Mouse (Mus musculus) embryonic facial prominence, embryonic 11.5 days (tissue): Measurements from ENCODE around the gene Elovl3. TPM values are rescaled to one million over a fixed set of nuclear protein-coding genes. Genes with fewer than 3 reads are reported as not detected.

Experiments used
- ATAC-seq: fragments of 200-750 bp; cut with Nextera tagmentation; replicated peaks from 2 replicates; pipeline ENCODE4 v1.8.0; 2017; ENCODE audit warnings: low read depth; ENCODE audit not compliant: insufficient number of reproducible peaks, low FRiP score, low TSS enrichment
- DNase-seq: peaks from one replicate; pipeline ENCODE4 v3.0.0-alpha.2; 2015; ENCODE audit warnings: low spot score
- H3K27ac ChIP-seq: fragments of 300-500 bp; sonication (generic); replicated peaks from 2 replicates; pipeline ENCODE4 v1.5.1; 2014; ENCODE audit warnings: mild to moderate bottlenecking, low read depth, low read length, control low read depth
- H3K27me3 ChIP-seq: fragments of 300-500 bp; sonication (generic); 2 replicates; pipeline ENCODE4 v1.6.1; 2014; ENCODE audit warnings: mild to moderate bottlenecking, low read length, moderate library complexity, mixed read lengths; ENCODE audit not compliant: control insufficient read depth, insufficient read depth
- H3K36me3 ChIP-seq: fragments of 300-500 bp; sonication (generic); replicated peaks from 2 replicates; pipeline ENCODE4 v1.6.1; 2014; ENCODE audit warnings: low read depth, mild to moderate bottlenecking, low read length, moderate library complexity, mixed read lengths; ENCODE audit not compliant: control insufficient read depth, insufficient read depth
- H3K4me1 ChIP-seq: fragments of 300-500 bp; sonication (generic); 2 replicates; pipeline ENCODE4 v1.6.1; 2014; ENCODE audit warnings: low read length, mixed read lengths; ENCODE audit not compliant: control insufficient read depth, insufficient read depth
- H3K4me2 ChIP-seq: fragments of 300-500 bp; sonication (generic); 2 replicates; pipeline ENCODE4 v1.6.1; 2014; ENCODE audit warnings: low read depth, mild to moderate bottlenecking, control low read depth, low read length, moderate library complexity
- H3K4me3 ChIP-seq: fragments of 300-500 bp; sonication (generic); 2 replicates; pipeline ENCODE4 v1.5.1; 2014; ENCODE audit warnings: low read depth, low read length, control low read depth
- H3K9ac ChIP-seq: fragments of 300-500 bp; sonication (generic); replicated peaks from 2 replicates; pipeline ENCODE4 v1.6.1; 2014; ENCODE audit warnings: mild to moderate bottlenecking, control low read depth, low read length
- H3K9me3 ChIP-seq: fragments of 300-500 bp; sonication (generic); replicated peaks from 2 replicates; pipeline ENCODE4 v1.6.1; 2016; ENCODE audit warnings: mild to moderate bottlenecking, low read length, inconsistent platforms, mixed read lengths; ENCODE audit not compliant: control insufficient read depth
- WGBS: fragments of 180-500 bp; shearing (Covaris S2); extraction: QIAGEN DNeasy Blood & Tissue Kit; methylation state at CpG from one replicate; pipeline ENCODE4 v1.1.7; 2014; 5-methylcytosine and 5-hydroxymethylcytosine counted together
- polyA plus RNA-seq: library from polyadenylated mRNA; unstranded; fragments of >200 nt; fragmentation: Nextera tagmentation; extraction: Ambion mirVana; gene quantifications from 2 replicates; pipeline ENCODE4 v1.2.1, GENCODE M21; 2014

Gene Elovl3
- polyA plus RNA-seq, 1 experiment from 2014 or later, result 0.21 TPM

- Histone ChIP-seq H3K27me3 (no peaks in the 10 kb centered on the region), H3K27ac (no peak overlapping the region), H3K4me2 (no peak overlapping the region), H3K4me3 (no peak overlapping the region), H3K9ac (no peak overlapping the region), H3K9me3 (no peaks in the 10 kb centered on the region), H3K36me3 (no peaks in the 10 kb centered on the region), H3K4me1 (no peaks in the 10 kb centered on the region)
- no peak for DNase-seq
- no peak for ATAC-seq
- WGBS, result 93% methylated on average over 3 of the region's 3 CpGs
Observed at GRCm38 (mm10) chr19:46182241-46182640, 50.5 kb downstream of the Elovl3 start.

Other genes starting within 250 kb of the Elovl3 start
- gene Armh3, start 133.4 kb upstream of the Elovl3 start, polyA plus RNA-seq, result 13.9 and 15.9 TPM in 2 replicates
- gene Hps6, start 128.4 kb upstream of the Elovl3 start, polyA plus RNA-seq, result 1.9 and 2.4 TPM in 2 replicates
- gene Pprc1, start 87.0 kb upstream of the Elovl3 start, polyA plus RNA-seq, result 46.7 and 57.0 TPM in 2 replicates
- 80.7 and 84.4 TPM in 2 replicates for gene Ldb1, start 86.7 kb upstream of the Elovl3 start, polyA plus RNA-seq
- 114 and 132 TPM in 2 replicates for gene Nolc1, start 56.0 kb upstream of the Elovl3 start, polyA plus RNA-seq
- 1.7 and 2.0 TPM in 2 replicates for gene Pitx3, start 16.4 kb downstream of the Elovl3 start, polyA plus RNA-seq
- 32.4 and 33.4 TPM in 2 replicates for gene Gbf1, start 20.6 kb downstream of the Elovl3 start, polyA plus RNA-seq
- gene Nfkb2, start 172.4 kb downstream of the Elovl3 start, polyA plus RNA-seq, result 5.0 and 5.4 TPM in 2 replicates
- gene Psd, start 195.3 kb downstream of the Elovl3 start, polyA plus RNA-seq, result 4.8 and 5.0 TPM in 2 replicates
- 15.0 and 18.0 TPM in 2 replicates for gene Fbxl15, start 196.3 kb downstream of the Elovl3 start, polyA plus RNA-seq
- gene Cuedc2, start 206.8 kb downstream of the Elovl3 start, polyA plus RNA-seq, result 183 and 199 TPM in 2 replicates
- 3.2 and 4.1 TPM in 2 replicates for gene Mfsd13a, start 209.2 kb downstream of the Elovl3 start, polyA plus RNA-seq
- 1.1 and 2.0 TPM in 2 replicates for gene 2310034G01Rik, start 218.4 kb downstream of the Elovl3 start, polyA plus RNA-seq